Mouse (Mus musculus) bone marrow macrophage, adult 2 months (primary cell): Measurements from ENCODE around the gene Rbks. TPM values are rescaled to one million over a fixed set of nuclear protein-coding genes. Genes with fewer than 3 reads are reported as not detected.
A peak's percentile ranks its signal among the peaks of the same experiment; 100 is the strongest.

Experiments used
- H3K27ac ChIP-seq: 2 replicates; pipeline ENCODE4 v1.5.1; 2012; ENCODE audit warnings: low read depth, low read length; ENCODE audit not compliant: insufficient read depth
- H3K4me1 ChIP-seq: 2 replicates; pipeline ENCODE4 v1.6.1; 2012; ENCODE audit warnings: low read length; ENCODE audit not compliant: control insufficient read depth, insufficient read depth
- H3K4me3 ChIP-seq: 2 replicates; pipeline ENCODE4 v1.5.1; 2012; ENCODE audit warnings: mild to moderate bottlenecking, low read length, moderate library complexity; ENCODE audit not compliant: insufficient read depth
- CTCF ChIP-seq: IDR thresholded peaks from 2 replicates; pipeline ENCODE4 v1.5.1; 2012; ENCODE audit warnings: low read depth, mild to moderate bottlenecking, low read length, moderate library complexity
- POLR2A ChIP-seq: IDR thresholded peaks from 2 replicates; pipeline ENCODE4 v1.6.1; 2012; ENCODE audit warnings: mild to moderate bottlenecking, low read depth, low read length, borderline replicate concordance
- polyA plus RNA-seq: library from polyadenylated mRNA; stranded (reverse); fragments of >200 nt; gene quantifications from 2 replicates; pipeline ENCODE4 v1.2.4, GENCODE M21; 2012; ENCODE audit not compliant: missing spikeins, insufficient read depth, insufficient read length

Gene Rbks
- polyA plus RNA-seq, 1 experiment = 12.3 TPM

DNA sequence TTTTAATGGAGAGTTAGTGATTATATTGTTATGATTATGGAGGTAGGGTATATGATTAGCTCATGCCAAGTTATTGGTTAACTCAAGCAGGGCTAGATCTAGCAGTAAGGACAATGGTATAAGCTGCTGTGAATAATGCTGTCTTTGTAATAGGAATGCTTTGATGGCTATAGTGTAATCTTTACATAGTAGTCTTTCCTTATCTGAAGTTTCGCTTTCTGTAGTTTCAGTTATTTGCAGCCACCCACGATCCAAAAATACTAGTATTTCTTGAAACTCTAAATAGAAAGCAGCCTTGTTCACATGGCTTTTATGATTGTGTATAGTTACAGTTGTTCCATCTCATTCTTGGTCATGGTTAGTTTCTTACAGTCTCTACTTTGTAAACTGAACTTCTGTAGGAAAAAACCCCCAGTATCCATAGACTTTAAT lies 15.9 kb upstream of the Rbks start:
- Histone ChIP-seq H3K4me3 (no peak overlapping the region), H3K4me1 (peaks cover 7% of the 10 kb centered on the region), H3K27ac (no peak overlapping the region)
- TF ChIP-seq CTCF (no peak), POLR2A (no peak)

DNA sequence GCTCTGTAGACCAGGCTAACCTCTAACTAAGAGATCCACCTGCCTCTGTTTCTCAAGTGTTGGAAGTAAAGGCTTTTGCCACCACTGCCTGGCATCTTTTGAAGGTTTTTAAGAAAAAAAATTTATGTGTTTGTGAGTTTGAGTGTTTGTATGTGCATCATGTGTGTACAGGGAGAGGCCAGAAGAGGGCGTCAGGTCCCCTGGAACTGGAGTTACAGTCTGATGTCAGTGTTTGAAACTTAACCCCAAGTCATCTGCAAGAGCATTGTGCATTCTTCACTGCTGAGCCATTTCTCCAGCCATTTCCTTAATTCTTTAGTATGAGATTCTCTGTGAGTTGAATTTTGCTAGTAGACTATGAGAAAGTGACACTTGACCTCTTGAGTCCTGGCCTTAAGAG lies 12.0 kb upstream of the Rbks start:
- no peak for TF ChIP-seq POLR2A
- Histone ChIP-seq H3K27ac (no peak overlapping the region), H3K4me1 (peaks cover 7% of the 10 kb centered on the region), H3K4me3 (no peak overlapping the region)

DNA sequence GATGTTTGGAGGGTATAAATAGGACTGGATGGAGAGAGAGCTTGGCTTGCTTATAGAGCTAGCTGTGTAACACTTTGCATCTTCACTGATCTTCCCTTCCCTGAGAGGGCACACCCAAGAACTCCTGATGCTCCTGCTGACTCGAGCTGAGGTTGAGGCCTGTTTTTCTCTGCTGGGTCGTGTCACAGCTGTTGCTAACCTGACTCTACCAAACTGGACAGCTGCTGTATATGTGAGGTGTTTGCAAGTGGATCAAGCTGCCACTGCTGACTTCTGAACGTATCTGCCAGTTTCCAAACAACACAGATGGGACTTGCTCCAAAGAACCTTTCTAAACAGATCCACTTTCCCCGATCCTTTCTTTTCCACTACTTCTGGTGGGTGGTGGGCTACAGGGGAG lies 9.4 kb upstream of the Rbks start:
- Histone ChIP-seq H3K4me3 (no peak overlapping the region), H3K4me1 (no peaks in the 10 kb centered on the region), H3K27ac (no peak overlapping the region)
- TF ChIP-seq POLR2A = no peak

DNA sequence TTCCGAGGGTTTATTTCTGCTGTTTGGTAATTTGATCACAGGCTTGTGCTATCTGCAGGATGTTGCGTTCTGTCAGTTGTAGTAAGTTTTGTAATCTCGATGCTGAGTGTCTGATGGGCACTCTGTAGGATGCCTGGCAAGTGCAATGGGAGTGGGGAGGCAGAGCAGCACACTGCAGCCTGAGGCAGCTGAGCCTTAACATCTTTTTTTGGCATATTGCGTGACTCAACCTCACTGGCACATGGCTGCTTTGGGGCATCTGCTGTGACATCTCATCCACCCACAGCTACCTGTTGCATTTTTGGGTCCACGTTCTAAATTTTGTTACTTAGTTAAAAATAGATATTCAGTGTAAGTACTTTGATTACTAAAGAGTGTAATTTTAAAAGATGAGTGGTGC lies 7.5 kb upstream of the Rbks start:
- Histone ChIP-seq H3K4me3 (no peak overlapping the region), H3K4me1 (no peaks in the 10 kb centered on the region), H3K27ac (no peak overlapping the region)
- TF ChIP-seq CTCF = no peak
- TF ChIP-seq POLR2A = no peak

DNA sequence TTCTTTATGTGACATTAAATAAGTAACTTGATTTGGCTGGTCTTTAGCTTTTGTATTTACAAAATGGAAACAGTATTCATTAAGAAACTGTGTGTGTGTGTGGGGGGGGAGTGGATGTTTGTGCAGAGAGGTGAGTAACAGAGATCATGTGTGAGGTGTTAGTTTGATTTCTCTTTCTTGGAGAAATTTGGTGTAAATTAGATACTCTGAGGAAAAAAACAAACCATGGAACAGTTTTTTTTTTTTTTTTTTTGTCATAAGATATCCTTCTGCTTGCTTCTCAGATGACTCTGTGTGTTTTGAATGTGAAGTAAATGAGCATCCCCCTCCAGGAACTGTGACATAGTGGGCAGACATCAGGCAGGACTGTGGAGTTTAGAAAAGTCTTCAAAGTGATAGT lies 2.0 kb upstream of the Rbks start:
- no peak overlapping the region for H3K4me3 ChIP-seq
- TF ChIP-seq POLR2A (no peak), CTCF (no peak)
- H3K4me1 ChIP-seq = peaks cover 3% of the 10 kb centered on the region
- H3K27ac ChIP-seq = no peak overlapping the region

DNA sequence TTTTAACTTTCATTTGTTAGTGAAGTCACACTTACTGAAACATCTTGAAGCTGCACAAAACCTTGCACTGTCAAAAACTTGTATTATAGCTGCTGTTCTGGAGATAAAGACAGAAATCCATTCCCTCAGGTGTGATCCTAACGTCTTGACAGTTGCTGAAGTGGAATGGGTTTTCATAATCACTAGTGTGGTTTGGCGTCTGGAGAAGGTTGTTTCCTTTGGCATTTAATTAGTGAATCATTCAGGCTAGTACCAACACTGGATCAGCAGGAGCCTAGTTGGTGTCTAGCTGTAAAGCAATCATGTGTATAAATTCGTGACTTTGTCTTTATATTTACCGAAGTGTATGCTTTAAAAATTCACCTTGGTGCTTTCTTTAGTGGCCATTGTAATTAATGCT lies 1.5 kb upstream of the Rbks start:
- peaks cover 3% of the 10 kb centered on the region for H3K4me1 ChIP-seq
- TF ChIP-seq POLR2A (no peak), CTCF (no peak)
- H3K27ac ChIP-seq = peak overlapping the region; percentile 39; the same call in 1 of the 2 replicates
- H3K4me3 ChIP-seq = no peak overlapping the region

DNA sequence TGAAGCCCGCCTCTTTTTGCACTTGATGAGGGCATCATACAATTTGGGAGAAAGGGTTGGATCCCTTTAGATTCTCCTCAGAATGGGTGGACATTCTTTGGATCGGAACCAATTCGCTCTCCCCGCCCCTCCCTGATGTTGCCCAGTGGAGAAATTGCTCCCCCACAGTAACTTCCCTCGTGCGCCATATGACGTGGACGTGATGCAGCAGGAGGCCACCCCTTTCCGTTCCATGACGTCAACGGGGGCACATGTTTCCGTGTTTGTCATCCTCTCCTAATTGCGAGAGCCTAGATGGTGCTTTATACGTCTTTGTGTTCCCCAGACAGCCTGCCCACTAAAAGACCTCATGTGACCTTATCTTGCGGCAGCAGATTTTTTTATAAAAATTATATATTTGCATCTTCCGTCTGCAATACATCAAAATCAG lies 885 bp upstream of the Rbks start:
- TF ChIP-seq CTCF (no peak), POLR2A (no peak)
- Histone ChIP-seq H3K4me1 (peaks cover 3% of the 10 kb centered on the region), H3K4me3 (peak overlapping the region; percentile 71), H3K27ac (peak overlapping the region; percentile 90)

DNA sequence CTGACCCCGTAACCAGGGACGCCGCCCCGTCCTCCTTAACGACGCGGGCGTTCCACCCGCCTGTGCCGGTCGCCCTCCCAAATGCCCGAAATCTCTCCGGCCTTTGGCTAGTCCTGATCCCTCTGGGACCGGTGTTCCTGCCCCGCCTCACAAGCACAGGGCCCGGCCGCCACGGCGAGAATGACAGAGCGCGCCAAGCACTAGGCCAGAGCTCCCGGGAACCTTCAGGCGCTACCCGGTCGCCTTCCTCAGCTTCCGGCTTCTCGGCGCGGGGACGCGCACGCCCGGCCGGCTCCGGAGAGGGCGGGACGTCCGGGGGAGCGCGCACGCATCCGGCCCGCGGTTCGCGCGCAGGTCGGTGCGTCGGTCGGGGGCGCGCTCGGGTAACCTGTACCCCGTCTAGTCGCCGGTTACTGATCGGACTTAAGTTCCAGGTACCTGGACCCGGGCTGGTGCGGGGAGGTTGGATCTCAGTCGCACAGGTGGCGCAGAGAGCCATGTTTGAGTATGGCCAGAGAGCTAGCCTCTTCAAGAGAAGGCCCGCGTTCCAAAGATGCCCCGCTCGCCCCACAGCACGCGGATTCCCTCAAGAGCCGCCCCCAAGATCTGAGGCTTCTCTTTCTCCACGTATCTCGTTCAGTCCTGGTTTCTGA lies 343 bp upstream of the Rbks start, which contains the start of gene Babam2:
Babam2 (plus strand) TSS at position 41 of the 653 bp plus-strand sequence.
- TF ChIP-seq CTCF (no peak), POLR2A (no peak)
- H3K4me1 ChIP-seq = peaks cover 3% of the 10 kb centered on the region
- peak within 1 kb of the TSS; percentile 92 for H3K27ac ChIP-seq
- H3K4me3 ChIP-seq = peak within 1 kb of the TSS; percentile 71

DNA sequence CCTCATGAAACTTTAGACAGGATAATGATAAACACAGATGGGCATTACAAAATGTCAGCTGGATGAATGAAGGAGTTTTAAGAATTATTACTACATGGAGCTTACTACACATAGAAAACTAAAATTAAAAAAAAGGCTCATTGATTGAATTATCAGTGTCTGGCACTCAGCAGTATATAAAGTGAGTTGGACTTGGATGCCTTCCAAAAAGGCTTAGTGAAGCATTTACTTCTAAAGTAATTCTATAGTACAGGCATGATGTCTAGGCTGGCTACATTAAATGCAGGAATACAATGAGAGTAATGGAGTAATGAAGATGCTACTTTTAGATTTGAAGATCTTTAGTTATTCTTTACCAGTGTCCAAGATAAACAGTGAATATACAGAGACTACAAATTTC lies 4.2 kb downstream of the Rbks start:
- TF ChIP-seq CTCF (no peak), POLR2A (no peak)
- Histone ChIP-seq H3K4me1 (no peaks in the 10 kb centered on the region; the same call in 1 of the 2 replicates), H3K27ac (no peak overlapping the region), H3K4me3 (no peak overlapping the region)

DNA sequence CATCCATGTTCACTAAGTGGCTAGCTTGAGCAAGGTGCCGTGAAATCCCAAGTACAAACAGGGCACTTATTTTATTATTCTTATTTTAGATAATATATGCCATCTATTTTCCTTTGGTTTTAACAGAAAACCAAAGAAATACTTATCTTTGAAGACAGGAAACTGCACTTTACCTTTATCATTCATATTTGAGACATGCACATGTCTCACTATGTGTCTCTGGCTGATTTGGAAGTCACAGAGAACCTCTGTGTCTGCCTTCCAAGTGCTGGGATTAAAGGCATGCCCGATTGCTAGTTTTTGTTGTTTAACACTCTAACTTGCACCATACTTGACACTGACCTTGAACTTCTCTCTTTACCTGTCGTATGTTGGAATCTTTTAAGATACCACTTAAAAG lies 9.5 kb downstream of the Rbks start:
- TF ChIP-seq CTCF = no peak
- TF ChIP-seq POLR2A = no peak
- no peak overlapping the region for H3K4me3 ChIP-seq
- H3K27ac ChIP-seq = no peak overlapping the region
- no peaks in the 10 kb centered on the region for H3K4me1 ChIP-seq
